9 mouse cellular contexts compared by ENCODE assay signal in the genomic region with DNA sequence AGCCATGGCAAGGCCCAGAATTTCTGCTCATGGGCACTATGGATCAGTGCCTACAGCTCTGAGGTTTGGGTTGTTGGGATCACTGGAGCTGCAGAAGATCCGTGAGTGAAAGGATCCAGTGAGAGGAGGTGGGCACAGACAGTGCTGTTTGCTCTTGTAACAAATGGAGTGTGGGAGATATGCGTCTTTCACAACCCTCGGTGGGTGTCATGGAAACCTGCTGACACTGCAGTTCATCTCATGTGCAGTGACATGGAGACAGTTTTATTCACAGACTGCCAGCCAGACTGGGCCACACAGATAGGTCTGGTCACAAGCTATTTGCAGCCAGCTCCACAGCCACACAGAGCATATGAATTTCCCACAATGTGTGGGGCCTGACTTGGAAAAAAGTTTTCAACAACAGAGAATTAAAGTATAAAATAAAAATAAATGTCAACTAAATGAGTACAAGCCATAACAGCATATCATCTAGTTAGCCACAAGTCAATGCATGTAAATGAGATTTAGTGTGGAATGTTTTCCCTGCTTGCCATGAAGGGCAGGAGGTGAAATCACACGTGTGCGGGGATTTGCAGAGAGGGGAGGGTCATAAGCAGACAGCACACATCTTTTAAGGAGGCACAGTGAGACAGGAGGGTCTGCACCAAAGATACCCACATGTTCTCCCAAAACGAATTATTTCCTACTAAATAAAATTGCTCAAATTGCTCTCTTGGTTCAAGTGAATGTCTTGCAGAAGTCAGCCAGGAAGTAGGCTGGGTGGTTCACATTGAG.
DNase-seq lines count a peak whose midpoint lies in the region; ATAC-seq lines count a peak whose summit lies in the region.
"Had no signal": no experiment of that assay in that cellular context is flagged by ENCODE, and none has a peak within 500 bp of the region (broad histone marks: within the 10 kb centered on the region; RNA-seq: fewer than 3 reads in every experiment).

No protein-coding gene starts in this region.

- ATAC-seq in frontal cortex, adult (ENCODE audit: low TSS enrichment): peak; percentile 38

- no peak for DNase-seq in frontal cortex, postnatal 14 days (ENCODE audit: low spot score in 2 of 2)
- DNase-seq in right cerebral cortex, adult 2 months (ENCODE audit: low spot score in 2 of 2): peak; percentile 5 to 8
- no peak for DNase-seq in right cerebral cortex, postnatal 36 days (ENCODE audit: low spot score in 2 of 2)
- peak; percentile 17 to 20 for DNase-seq in layer of hippocampus, postnatal 10 days (ENCODE audit: low spot score in 2 of 2)
- peak; percentile 4 for DNase-seq in right cerebral cortex, postnatal 4 days
- DNase-seq in heart, adult 8-10 months (ENCODE audit: low spot score): no peak
- no peak for DNase-seq in ovary, postnatal 36 days (ENCODE audit: low spot score)
- DNase-seq: kidney, postnatal 36 days had no signal

Comparison
In these comparisons a context has a peak if more than half of its experiments do, and no peak if none do; other contexts are left out.
1. DNase-seq: peak in right cerebral cortex, adult 2 months (2 of 2), layer of hippocampus, postnatal 10 days (2 of 2) and right cerebral cortex, postnatal 4 days (single experiment); none in frontal cortex, postnatal 14 days (0 of 2), right cerebral cortex, postnatal 36 days (0 of 2), heart, adult 8-10 months (single experiment) and ovary, postnatal 36 days (single experiment).